Mouse (Mus musculus) lung, embryonic 14.5 days (tissue): ENCODE data around the gene Zbtb16. TPM values are rescaled to one million over a fixed set of nuclear protein-coding genes. Genes with fewer than 3 reads are reported as not detected.

Experiments used
- ATAC-seq: fragments of 200-750 bp; cut with Nextera tagmentation; 2 replicates; pipeline ENCODE4 v1.8.0; 2017; ENCODE audit warnings: mild to moderate bottlenecking, moderate TSS enrichment, moderate library complexity; ENCODE audit not compliant: insufficient read depth
- DNase-seq: peaks from one replicate; pipeline ENCODE4 v3.0.0-alpha.2; 2015
- H3K27ac ChIP-seq: fragments of 300-500 bp; sonication (generic); 2 replicates; pipeline ENCODE4 v1.5.1; 2014; ENCODE audit warnings: low read depth, mild to moderate bottlenecking, moderate library complexity
- H3K27me3 ChIP-seq: fragments of 300-500 bp; sonication (generic); 2 replicates; pipeline ENCODE4 v1.6.1; 2014; ENCODE audit warnings: low read length, control low read depth; ENCODE audit not compliant: insufficient read depth
- H3K36me3 ChIP-seq: fragments of 300-500 bp; sonication (generic); 2 replicates; pipeline ENCODE4 v1.6.1; 2014; ENCODE audit warnings: control low read depth; ENCODE audit not compliant: insufficient read depth
- H3K4me1 ChIP-seq: fragments of 300-500 bp; sonication (generic); 2 replicates; pipeline ENCODE4 v1.6.1; 2014; ENCODE audit warnings: antibody characterized with exemption, control low read depth; ENCODE audit not compliant: insufficient read depth
- H3K4me2 ChIP-seq: fragments of 300-500 bp; sonication (generic); 2 replicates; pipeline ENCODE4 v1.6.1; 2014; ENCODE audit warnings: mild to moderate bottlenecking
- H3K4me3 ChIP-seq: fragments of 300-500 bp; sonication (generic); 2 replicates; pipeline ENCODE4 v1.5.1; 2014; ENCODE audit warnings: low read depth, low read length
- H3K9ac ChIP-seq: fragments of 300-500 bp; sonication (generic); 2 replicates; pipeline ENCODE4 v1.6.1; 2014
- H3K9me3 ChIP-seq: fragments of 300-500 bp; sonication (generic); 2 replicates; pipeline ENCODE4 v1.6.1; 2016; ENCODE audit warnings: low read depth, low read length, control low read depth
- CTCF ChIP-seq: IDR thresholded peaks from 2 replicates; pipeline ENCODE4 v1.5.1; 2016; ENCODE audit warnings: antibody characterized with exemption, low read depth
- WGBS: fragments of 180-500 bp; shearing (Covaris S2); extraction: QIAGEN DNeasy Blood & Tissue Kit; methylation state at CpG from one replicate; pipeline ENCODE4 v1.1.7; 2014; 5-methylcytosine and 5-hydroxymethylcytosine counted together
- polyA plus RNA-seq: library from polyadenylated mRNA; unstranded; fragments of >200 nt; fragmentation: Nextera tagmentation; extraction: Ambion mirVana; gene quantifications from 2 replicates; pipeline ENCODE4 v1.2.1, GENCODE M21; 2014

Gene Zbtb16
- 0.71 and 1.2 TPM in 2 replicates for polyA plus RNA-seq

DNA sequence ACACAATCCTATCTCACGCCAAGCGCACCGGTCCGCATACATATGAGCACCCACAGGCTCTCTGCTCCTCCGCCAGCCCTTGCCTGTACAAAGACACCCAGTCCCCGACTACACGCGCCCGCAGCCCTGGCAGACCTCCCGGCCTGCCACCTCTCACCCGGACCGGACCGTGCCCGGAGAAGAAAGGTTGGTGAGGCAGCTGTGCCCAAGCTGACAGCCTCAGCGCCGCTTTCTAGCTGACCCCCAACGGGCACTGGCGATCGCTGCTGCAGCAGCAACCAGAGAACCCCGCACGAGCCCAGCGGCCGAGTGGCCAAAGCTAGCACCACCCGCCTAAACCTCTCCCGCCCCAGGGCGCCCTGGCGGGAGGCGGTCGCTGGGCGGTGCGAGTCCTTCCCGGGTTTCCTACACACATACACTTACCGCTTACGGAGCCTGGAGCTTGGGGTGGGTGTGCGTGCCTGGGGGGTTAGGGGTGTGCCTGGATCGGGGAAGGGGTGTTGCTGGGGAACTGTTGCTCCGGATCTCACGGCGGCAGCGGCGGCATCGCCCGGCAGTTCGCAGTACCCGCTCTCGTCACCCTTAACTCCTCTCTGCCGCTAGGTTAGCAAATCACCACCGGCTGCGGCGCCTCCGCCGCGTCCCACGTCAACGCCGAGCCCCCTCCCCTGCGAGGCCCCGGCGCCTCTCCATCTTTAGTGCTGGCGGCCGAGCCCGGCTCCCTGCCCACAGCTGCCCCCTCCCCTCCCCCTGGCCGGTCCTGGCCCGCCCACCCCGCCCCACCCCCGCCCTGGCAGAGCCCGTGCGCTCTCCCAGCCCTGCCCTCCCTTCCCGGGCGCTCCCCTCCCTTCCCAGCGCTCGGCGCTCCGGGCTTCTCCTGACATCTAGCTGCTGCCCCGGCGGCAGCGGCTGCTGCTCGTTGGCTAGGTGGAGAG, at the start of gene Zbtb16:
Gene Zbtb16, minus strand, starts transcription at position 592 of the 935 bp plus-strand sequence.
- 0% methylated on average over 57 of the region's 78 CpGs for WGBS
- H3K27me3 ChIP-seq, result peaks cover 73% of the 10 kb centered on the region

DNA sequence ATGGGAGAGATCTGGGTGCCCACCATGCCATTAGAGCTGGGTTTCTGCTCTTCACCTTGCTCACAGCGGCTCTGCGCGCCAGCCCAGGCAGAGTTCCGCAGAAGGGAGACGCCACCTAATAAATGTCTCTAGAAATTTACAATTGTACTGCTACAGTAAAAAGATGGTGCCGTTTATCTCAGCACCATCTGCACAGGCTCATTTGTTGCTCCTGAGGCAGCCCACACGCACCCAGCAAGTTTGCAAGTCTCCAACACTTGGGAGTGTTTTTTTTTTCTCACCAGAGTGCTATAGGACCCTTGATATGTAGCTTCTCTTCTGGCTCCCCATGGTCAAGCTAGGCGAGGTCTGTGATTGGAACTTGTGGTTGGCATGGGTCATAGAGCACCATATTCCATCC, 36.9 kb upstream of the Zbtb16 start:
- H3K36me3 ChIP-seq, result no peaks in the 10 kb centered on the region
- H3K4me1 ChIP-seq, result no peaks in the 10 kb centered on the region
- no peak for DNase-seq
- no peaks in the 10 kb centered on the region for H3K27me3 ChIP-seq
- no peak for ATAC-seq
- H3K4me3 ChIP-seq, result no peak overlapping the region
- H3K9ac ChIP-seq, result no peak overlapping the region
- no peak overlapping the region for H3K4me2 ChIP-seq
- H3K9me3 ChIP-seq, result no peaks in the 10 kb centered on the region
- 79% methylated on average over 8 of the region's 8 CpGs for WGBS
- H3K27ac ChIP-seq, result no peak overlapping the region
- no peak for TF ChIP-seq CTCF

More for the DNA sequence above, at the start of gene Zbtb16:
- DNase-seq, result peak; percentile 77
- peak; percentile 83 for ATAC-seq
- Histone ChIP-seq H3K9me3 (no peaks in the 10 kb centered on the region), H3K4me2 (peak within 1 kb of the TSS; percentile 96), H3K36me3 (no peaks in the 10 kb centered on the region), H3K27ac (no peak within 1 kb of the TSS), H3K9ac (peak within 1 kb of the TSS; percentile 46), H3K4me3 (peak within 1 kb of the TSS; percentile 56), H3K4me1 (no peaks in the 10 kb centered on the region)
- TF ChIP-seq CTCF, result peak; percentile 28

DNA sequence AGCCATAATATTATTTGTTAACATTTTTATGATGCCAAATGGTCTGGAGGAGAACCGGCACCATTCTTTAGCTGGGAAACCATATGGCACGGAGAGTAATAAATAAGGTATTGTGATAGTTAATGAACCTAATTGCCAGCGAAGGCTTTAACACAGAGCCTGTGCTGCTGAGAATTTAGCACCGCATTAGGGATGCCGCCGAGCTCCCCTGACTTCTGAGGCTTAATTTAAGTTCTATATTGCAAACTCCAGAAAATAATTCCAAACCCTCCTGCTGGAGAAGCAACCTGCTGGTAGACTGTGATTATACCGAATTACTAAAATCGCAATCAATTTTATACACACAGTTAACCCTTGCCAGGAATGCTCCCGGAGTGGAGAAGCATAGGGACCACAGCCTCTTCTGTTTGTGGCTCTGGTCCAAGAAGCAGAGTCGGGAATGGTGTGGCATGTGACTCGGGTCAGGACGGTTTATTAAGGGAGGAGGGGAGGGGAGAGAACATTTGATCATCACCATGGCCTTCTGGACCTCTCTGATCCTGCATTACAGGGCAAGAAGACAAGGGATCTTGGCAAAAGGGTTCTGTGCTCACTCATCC, 30.6 kb upstream of the Zbtb16 start:
- ATAC-seq, result no peak
- no peak overlapping the region for H3K9ac ChIP-seq
- H3K4me1 ChIP-seq, result no peaks in the 10 kb centered on the region
- WGBS, result 69% methylated on average over 12 of the region's 12 CpGs
- no peaks in the 10 kb centered on the region for H3K9me3 ChIP-seq
- H3K36me3 ChIP-seq, result no peaks in the 10 kb centered on the region
- no peak overlapping the region for H3K27ac ChIP-seq
- no peak for DNase-seq
- H3K4me2 ChIP-seq, result no peak overlapping the region
- no peaks in the 10 kb centered on the region for H3K27me3 ChIP-seq
- no peak overlapping the region for H3K4me3 ChIP-seq
- no peak for TF ChIP-seq CTCF

DNA sequence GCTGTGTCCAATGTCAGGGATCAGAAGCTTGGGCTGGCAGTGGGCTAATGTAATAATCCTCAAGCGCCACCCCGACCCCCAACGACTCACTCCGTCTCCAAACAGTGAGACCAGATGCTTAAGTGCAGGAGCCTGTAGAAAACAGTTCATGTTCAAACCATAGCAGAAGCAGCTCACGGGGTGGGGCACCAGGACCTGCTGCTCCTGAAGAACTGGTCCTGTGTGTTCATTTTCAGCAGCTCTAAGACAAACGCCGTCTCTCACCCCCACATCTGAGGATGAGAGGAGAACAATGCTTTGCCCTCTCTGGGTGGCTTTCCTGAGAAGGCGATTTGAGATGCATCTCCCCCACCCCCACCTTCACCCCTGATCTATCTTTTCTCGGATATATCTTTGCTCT, 29.2 kb upstream of the Zbtb16 start:
- H3K9me3 ChIP-seq, result no peaks in the 10 kb centered on the region
- no peaks in the 10 kb centered on the region for H3K4me1 ChIP-seq
- H3K36me3 ChIP-seq, result no peaks in the 10 kb centered on the region
- ATAC-seq (no peak), DNase-seq (no peak)
- no peak overlapping the region for H3K27ac ChIP-seq
- no peak overlapping the region for H3K4me3 ChIP-seq
- no peaks in the 10 kb centered on the region for H3K27me3 ChIP-seq
- no peak for TF ChIP-seq CTCF
- H3K4me2 ChIP-seq, result no peak overlapping the region
- WGBS, result 43% methylated on average over 9 of the region's 9 CpGs
- H3K9ac ChIP-seq, result no peak overlapping the region

DNA sequence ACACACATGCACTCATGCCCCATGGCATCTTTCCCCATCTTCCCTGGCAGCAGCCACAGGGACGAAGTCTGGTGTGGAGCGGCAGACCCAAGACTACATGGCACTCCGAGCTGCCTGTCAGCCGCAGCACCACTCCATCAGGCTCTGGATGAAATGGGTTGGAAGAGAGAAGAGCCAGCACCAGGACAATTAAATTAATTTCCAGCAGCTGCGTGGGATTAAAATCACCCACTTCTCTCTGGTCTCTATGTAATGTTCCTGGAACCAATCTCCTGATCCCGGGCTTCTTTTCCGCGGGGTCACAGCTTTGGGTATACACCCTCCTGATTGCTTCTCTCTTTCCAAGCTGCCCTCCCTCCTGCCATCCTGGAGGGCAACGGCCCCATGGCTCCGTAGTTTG, 25.5 kb upstream of the Zbtb16 start:
- H3K4me2 ChIP-seq, result no peak overlapping the region
- no peak for ATAC-seq
- no peaks in the 10 kb centered on the region for H3K4me1 ChIP-seq
- no peak for TF ChIP-seq CTCF
- H3K4me3 ChIP-seq, result no peak overlapping the region
- no peaks in the 10 kb centered on the region for H3K36me3 ChIP-seq
- H3K27ac ChIP-seq, result no peak overlapping the region
- DNase-seq, result no peak
- no peaks in the 10 kb centered on the region for H3K27me3 ChIP-seq
- no peak overlapping the region for H3K9ac ChIP-seq
- no peaks in the 10 kb centered on the region for H3K9me3 ChIP-seq
- 81% methylated on average over 10 of the region's 10 CpGs for WGBS

DNA sequence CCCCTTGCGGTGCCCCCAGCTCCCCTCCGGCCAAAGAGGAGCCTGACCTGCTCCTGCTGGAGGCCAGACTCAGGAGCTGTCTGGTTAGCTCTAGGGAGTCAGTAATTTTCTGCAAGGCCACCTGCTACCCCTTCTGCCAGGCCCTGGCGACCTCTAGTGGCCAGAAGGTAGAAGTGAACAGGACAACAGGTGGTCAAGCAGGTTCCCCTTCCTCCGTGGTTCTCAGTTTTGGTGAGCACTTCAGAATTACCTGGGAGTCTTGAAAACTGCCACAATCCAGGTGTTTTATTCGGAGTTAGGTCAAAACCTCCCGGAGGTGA, 24.5 kb upstream of the Zbtb16 start:
- no peak overlapping the region for H3K4me2 ChIP-seq
- H3K27me3 ChIP-seq, result no peaks in the 10 kb centered on the region
- H3K4me1 ChIP-seq, result no peaks in the 10 kb centered on the region
- H3K9ac ChIP-seq, result no peak overlapping the region
- DNase-seq (peak; percentile 82), ATAC-seq (no peak)
- H3K9me3 ChIP-seq, result no peaks in the 10 kb centered on the region
- H3K4me3 ChIP-seq, result no peak overlapping the region
- peak; percentile 95 for TF ChIP-seq CTCF
- H3K27ac ChIP-seq, result no peak overlapping the region
- H3K36me3 ChIP-seq, result no peaks in the 10 kb centered on the region
- 5% methylated on average over 6 of the region's 6 CpGs for WGBS

DNA sequence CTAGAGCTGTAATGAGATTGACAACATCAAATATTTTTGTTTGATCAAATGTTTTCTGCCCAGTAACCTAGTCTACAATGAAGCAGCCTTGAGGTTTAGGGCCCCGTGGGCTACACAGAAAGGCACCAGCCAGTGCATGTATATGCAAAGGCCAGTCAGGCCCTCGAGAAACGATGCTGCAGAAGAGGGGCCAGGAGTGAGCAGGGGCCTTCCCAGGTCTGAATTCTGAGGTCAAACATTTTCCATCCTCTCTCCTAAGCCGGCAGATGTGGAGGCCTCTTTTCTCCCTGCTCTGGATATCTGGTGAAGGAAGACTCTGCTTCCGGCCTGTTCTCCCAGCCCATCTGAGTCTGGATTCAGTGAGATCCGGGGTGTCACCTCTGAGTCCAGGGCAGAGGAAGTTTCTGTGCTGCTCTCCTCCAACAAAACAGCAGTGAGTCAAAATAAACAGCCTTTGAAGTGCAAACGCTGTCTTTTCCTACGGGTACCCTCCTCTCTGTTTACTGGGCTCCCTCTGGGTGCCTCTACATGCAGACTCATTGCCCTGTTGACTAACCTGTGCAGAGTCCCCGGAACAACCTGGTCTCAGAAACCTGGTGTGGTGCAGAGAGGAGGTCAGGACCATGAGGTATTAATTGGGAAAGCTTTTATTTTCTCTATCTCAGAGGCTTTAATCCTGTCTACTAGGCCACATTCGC, 24.0 kb upstream of the Zbtb16 start:
- Histone ChIP-seq H3K9ac (no peak overlapping the region), H3K27me3 (no peaks in the 10 kb centered on the region), H3K4me3 (no peak overlapping the region), H3K9me3 (no peaks in the 10 kb centered on the region), H3K36me3 (no peaks in the 10 kb centered on the region), H3K4me2 (no peak overlapping the region), H3K27ac (no peak overlapping the region), H3K4me1 (no peaks in the 10 kb centered on the region)
- no peak for TF ChIP-seq CTCF
- DNase-seq (no peak), ATAC-seq (no peak)
- WGBS, result 19% methylated on average over 10 of the region's 10 CpGs
